Mouse (Mus musculus) erythroblast, embryonic 14.5 days (primary cell): ENCODE measurements around the gene Nedd4.

Experiments
- GATA1 ChIP-seq: IDR thresholded peaks from 2 replicates; pipeline ENCODE4 v1.6.1; 2012; ENCODE audit warnings: low read length, inconsistent platforms, mixed read lengths
- TAL1 ChIP-seq: IDR thresholded peaks from 3 replicates; pipeline ENCODE4 v1.6.1; 2012; ENCODE audit warnings: low read length, inconsistent platforms, mixed read lengths

DNA sequence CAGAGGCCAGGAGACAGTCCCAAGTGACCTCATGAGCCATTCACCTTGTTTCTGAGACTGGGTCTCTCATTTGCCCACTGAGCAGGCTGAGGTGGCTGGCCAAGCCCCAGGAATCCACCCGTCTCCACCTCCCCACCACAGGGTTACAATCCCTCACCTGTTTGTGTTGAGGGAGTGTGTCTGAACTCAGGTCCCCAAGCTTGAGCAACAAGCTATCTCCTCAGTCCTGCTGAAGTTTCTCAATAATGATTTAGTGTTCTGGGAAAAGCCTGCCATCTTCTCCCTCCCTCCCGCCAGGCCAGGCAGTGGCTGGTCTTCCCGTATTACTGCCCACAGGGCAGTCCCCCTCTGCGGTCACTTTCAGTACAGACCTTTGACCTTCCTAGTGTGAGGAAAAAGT lies 5.7 kb upstream of the Nedd4 start:
- TF ChIP-seq TAL1 = no peak
- TF ChIP-seq GATA1 = no peak
